Mouse (Mus musculus): Measurements from ENCODE around the gene Zfp787. TPM values are rescaled to one million over a fixed set of nuclear protein-coding genes. Genes with fewer than 3 reads are reported as not detected.

Zfp787 gene
- polyA plus RNA-seq, 1 experiment from 2014 or later, result 27.8 TPM

DNA sequence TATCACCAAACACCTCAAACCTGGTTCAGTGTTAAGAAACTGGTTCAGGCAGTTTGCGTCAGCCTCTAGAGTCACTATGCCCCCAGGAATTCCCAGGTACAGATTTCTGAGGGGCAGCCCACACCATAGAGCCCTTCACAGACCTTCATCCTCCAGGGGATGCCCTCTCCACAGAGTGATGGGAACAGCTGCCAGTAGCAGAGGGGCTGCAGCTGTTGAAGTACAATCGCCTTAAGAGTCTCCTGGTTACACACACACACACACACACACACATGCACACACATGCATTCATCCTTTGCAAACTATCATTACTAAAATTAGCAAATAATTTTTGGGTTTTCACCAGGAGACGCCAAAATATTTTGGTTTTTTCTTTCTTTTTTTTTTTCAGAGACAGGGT lies 3.8 kb upstream of the Zfp787 start:
- 94% methylated on average over 3 of the region's 3 CpGs for WGBS
- H3K4me3 ChIP-seq (replicated peaks), result no peak overlapping the region
- ATAC-seq (ENCODE audit: low FRiP score), result no peak

GRCm38 (mm10) chr7:6157479-6157878 lies 1.7 kb upstream of the Zfp787 start:
- H3K4me1 ChIP-seq, result peaks cover 25% of the 10 kb centered on the region
- 81% methylated on average over 1 of the region's 1 CpGs for WGBS
- no peaks in the 10 kb centered on the region for H3K9me3 ChIP-seq
- H3K4me3 ChIP-seq (replicated peaks), result no peak overlapping the region
- no peaks in the 10 kb centered on the region for H3K36me3 ChIP-seq (replicated peaks)
- no peak overlapping the region for H3K27ac ChIP-seq
- no peak overlapping the region for H3K9ac ChIP-seq
- no peaks in the 10 kb centered on the region for H3K27me3 ChIP-seq
- no peak for ATAC-seq (ENCODE audit: low FRiP score)
- H3K4me2 ChIP-seq, result no peak overlapping the region

More for the DNA sequence above, 3.8 kb upstream of the Zfp787 start:
- Histone ChIP-seq H3K4me2 (no peak overlapping the region), H3K27me3 (no peaks in the 10 kb centered on the region), H3K9me3 (no peaks in the 10 kb centered on the region), H3K36me3 (replicated peaks) (no peaks in the 10 kb centered on the region), H3K9ac (no peak overlapping the region), H3K27ac (no peak overlapping the region), H3K4me1 (peaks cover 10% of the 10 kb centered on the region)

DNA sequence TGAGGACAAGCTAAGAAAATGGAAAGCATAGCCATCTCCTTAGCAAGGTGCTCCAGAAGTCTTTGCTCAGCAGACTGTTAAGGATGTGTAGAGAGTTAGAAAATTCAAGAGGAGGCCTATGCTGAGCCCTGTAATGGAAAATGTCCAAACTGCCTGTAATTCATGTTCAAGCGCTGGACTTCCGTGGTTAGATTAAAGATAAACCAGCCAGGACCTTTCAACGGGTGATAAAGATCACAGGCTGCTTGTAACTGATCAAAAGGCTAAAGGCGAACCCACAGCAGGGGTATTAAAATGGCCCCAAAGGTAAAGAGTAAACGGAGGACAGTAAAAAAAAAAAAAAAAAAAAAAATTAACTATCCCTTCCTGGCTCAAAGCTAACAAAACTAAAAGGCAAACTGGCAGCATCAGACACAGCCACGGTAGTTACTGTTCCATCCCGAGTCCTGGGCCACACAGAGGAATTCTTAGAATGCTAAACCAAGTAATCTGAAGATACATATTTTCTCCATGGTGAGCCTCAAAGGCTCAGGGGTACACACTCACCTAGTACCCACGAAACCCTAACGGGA lies 1.2 kb upstream of the Zfp787 start:
- Histone ChIP-seq H3K4me2 (peak overlapping the region; percentile 89), H3K9ac (peak overlapping the region; percentile 91; the same call in 1 of the 2 replicates), H3K4me3 (replicated peaks) (peak overlapping the region; percentile 83; the same call in 1 of the 2 replicates), H3K9me3 (no peaks in the 10 kb centered on the region), H3K27me3 (no peaks in the 10 kb centered on the region), H3K4me1 (peaks cover 25% of the 10 kb centered on the region), H3K27ac (no peak overlapping the region), H3K36me3 (replicated peaks) (no peaks in the 10 kb centered on the region)
- ATAC-seq (ENCODE audit: low FRiP score), result no peak
- 79% methylated on average over 9 of the region's 9 CpGs for WGBS

- Histone ChIP-seq H3K4me3 (replicated peaks) (peak overlapping the region; percentile 83), H3K9me3 (no peaks in the 10 kb centered on the region), H3K36me3 (replicated peaks) (no peaks in the 10 kb centered on the region), H3K27me3 (no peaks in the 10 kb centered on the region), H3K4me2 (peak overlapping the region; percentile 89), H3K27ac (peak overlapping the region; percentile 90), H3K9ac (peak overlapping the region; percentile 91), H3K4me1 (peaks cover 25% of the 10 kb centered on the region)
- WGBS, result under 1% methylated on average over 80 of the region's 85 CpGs
- peak; percentile 79 for ATAC-seq (ENCODE audit: low FRiP score)
Measured at GRCm38 (mm10) chr7:6155031-6155872, 545 bp downstream of the Zfp787 start.

GRCm38 (mm10) chr7:6154164-6154563 lies 1.6 kb downstream of the Zfp787 start:
- H3K4me2 ChIP-seq, result peak overlapping the region; percentile 89
- no peak for ATAC-seq (ENCODE audit: low FRiP score)
- WGBS, result 87% methylated on average over 5 of the region's 5 CpGs
- no peaks in the 10 kb centered on the region for H3K27me3 ChIP-seq
- H3K4me1 ChIP-seq, result peaks cover 26% of the 10 kb centered on the region
- H3K4me3 ChIP-seq (replicated peaks), result peak overlapping the region; percentile 83
- no peaks in the 10 kb centered on the region for H3K36me3 ChIP-seq (replicated peaks)
- peak overlapping the region; percentile 91; the same call in 1 of the 2 replicates for H3K9ac ChIP-seq
- no peak overlapping the region for H3K27ac ChIP-seq
- H3K9me3 ChIP-seq, result no peaks in the 10 kb centered on the region

DNA sequence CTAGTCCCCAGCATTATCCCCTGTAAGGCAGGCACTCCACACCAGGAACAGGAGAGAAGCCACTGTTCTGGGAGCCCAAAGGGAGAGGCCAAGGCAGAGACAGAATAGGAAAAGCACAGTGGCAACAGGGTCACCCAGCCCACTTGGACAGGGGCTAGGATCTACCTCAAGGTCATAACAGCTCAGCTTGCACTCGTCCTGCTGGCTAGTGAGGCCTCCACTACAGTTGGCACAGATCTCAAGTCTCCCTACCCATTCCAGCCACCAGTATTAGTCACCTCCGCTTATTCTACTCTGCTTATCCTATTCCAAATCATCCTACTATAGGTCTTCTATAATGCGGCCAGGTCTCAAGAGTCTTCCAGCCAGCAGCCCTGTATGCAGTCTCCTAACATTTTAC lies 2.7 kb downstream of the Zfp787 start:
- no peak for ATAC-seq (ENCODE audit: low FRiP score)
- Histone ChIP-seq H3K4me1 (peaks cover 32% of the 10 kb centered on the region), H3K27me3 (no peaks in the 10 kb centered on the region), H3K9me3 (no peaks in the 10 kb centered on the region), H3K27ac (no peak overlapping the region), H3K36me3 (replicated peaks) (no peaks in the 10 kb centered on the region), H3K4me3 (replicated peaks) (no peak overlapping the region), H3K4me2 (no peak overlapping the region), H3K9ac (no peak overlapping the region)
- 95% methylated on average over 3 of the region's 3 CpGs for WGBS

DNA sequence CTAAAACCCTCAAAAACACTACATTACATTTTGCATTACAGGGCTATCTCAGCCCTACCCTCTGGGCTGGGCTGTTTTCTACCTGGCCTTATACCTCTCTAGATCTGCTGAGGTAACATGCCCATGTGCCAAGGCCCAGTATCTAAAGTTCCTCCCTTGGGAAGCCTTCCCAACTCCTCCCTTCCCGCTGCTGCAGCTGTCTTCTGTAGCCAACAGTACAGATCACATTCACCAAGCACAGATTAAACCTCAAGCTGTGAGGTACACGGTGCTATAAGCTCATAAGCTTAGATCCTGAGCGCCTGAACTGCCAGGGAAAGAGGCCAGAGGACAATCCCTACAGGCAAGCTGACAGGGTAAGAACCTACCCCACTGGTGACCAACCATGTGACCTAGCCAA lies 3.8 kb downstream of the Zfp787 start:
- no peak for ATAC-seq (ENCODE audit: low FRiP score)
- Histone ChIP-seq H3K27ac (no peak overlapping the region), H3K9me3 (no peaks in the 10 kb centered on the region), H3K36me3 (replicated peaks) (no peaks in the 10 kb centered on the region), H3K4me3 (replicated peaks) (no peak overlapping the region), H3K4me1 (peaks cover 32% of the 10 kb centered on the region), H3K4me2 (no peak overlapping the region), H3K9ac (no peak overlapping the region), H3K27me3 (no peaks in the 10 kb centered on the region)
- WGBS, result 87% methylated on average over 3 of the region's 3 CpGs

DNA sequence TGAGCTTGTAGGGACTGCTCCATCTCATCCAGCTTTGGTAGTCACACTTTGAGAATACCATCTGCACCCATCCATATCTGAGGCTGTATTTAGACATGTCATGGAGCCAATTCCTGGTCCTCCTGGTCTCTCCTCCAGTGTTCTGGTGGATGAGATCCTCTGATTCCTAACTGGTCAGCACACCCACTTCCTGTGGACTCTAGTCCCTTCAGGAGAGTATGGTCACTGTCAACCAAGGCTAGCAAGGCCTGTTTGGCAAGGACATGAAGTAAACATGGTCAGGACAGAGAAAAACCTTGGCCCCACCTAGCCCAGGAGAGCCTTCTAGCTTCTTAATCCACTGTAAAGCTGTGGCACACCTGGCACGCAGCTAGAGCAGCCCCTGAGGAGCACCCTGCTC lies 4.5 kb downstream of the Zfp787 start:
- no peak for ATAC-seq (ENCODE audit: low FRiP score)
- H3K36me3 ChIP-seq (replicated peaks), result no peaks in the 10 kb centered on the region
- H3K27ac ChIP-seq, result no peak overlapping the region
- no peaks in the 10 kb centered on the region for H3K27me3 ChIP-seq
- no peaks in the 10 kb centered on the region for H3K9me3 ChIP-seq
- no peak overlapping the region for H3K9ac ChIP-seq
- H3K4me3 ChIP-seq (replicated peaks), result no peak overlapping the region
- H3K4me1 ChIP-seq, result peaks cover 27% of the 10 kb centered on the region
- 75% methylated on average over 1 of the region's 1 CpGs for WGBS
- H3K4me2 ChIP-seq, result no peak overlapping the region

GRCm38 (mm10) chr7:6147688-6148087 lies 8.1 kb downstream of the Zfp787 start:
- H3K9me3 ChIP-seq, result no peaks in the 10 kb centered on the region
- H3K27me3 ChIP-seq, result no peaks in the 10 kb centered on the region
- H3K4me1 ChIP-seq, result peaks cover 15% of the 10 kb centered on the region; the same call in 1 of the 2 replicates
- no peak overlapping the region for H3K4me3 ChIP-seq (replicated peaks)
- H3K27ac ChIP-seq, result no peak overlapping the region
- no peak for ATAC-seq (ENCODE audit: low FRiP score)
- no peaks in the 10 kb centered on the region for H3K36me3 ChIP-seq (replicated peaks)
- 86% methylated on average over 5 of the region's 5 CpGs for WGBS
- no peak overlapping the region for H3K4me2 ChIP-seq
- no peak overlapping the region for H3K9ac ChIP-seq

DNA sequence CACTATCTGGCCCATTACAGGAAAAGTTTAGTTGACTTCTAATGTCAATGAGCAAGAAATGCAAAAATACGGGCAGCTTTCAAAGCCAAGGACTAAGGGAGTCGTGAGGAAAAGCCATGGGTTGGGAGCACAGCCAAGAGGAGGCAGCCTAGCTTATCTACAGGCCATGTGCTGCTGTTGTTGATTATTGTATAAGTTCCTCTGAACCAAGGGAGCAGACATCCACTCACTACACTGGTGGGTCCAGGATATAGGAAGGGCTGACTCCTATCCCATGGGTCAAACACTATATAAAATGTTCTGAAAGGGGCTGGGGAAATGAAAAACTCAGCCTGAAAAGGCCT lies 8.8 kb downstream of the Zfp787 start:
- Histone ChIP-seq H3K9me3 (no peaks in the 10 kb centered on the region), H3K4me1 (peaks cover 15% of the 10 kb centered on the region; the same call in 1 of the 2 replicates), H3K4me3 (replicated peaks) (no peak overlapping the region), H3K9ac (no peak overlapping the region), H3K36me3 (replicated peaks) (peaks cover 3% of the 10 kb centered on the region), H3K27me3 (no peaks in the 10 kb centered on the region), H3K4me2 (no peak overlapping the region), H3K27ac (no peak overlapping the region)
- no peak for ATAC-seq (ENCODE audit: low FRiP score)
- 81% methylated on average over 2 of the region's 2 CpGs for WGBS

DNA sequence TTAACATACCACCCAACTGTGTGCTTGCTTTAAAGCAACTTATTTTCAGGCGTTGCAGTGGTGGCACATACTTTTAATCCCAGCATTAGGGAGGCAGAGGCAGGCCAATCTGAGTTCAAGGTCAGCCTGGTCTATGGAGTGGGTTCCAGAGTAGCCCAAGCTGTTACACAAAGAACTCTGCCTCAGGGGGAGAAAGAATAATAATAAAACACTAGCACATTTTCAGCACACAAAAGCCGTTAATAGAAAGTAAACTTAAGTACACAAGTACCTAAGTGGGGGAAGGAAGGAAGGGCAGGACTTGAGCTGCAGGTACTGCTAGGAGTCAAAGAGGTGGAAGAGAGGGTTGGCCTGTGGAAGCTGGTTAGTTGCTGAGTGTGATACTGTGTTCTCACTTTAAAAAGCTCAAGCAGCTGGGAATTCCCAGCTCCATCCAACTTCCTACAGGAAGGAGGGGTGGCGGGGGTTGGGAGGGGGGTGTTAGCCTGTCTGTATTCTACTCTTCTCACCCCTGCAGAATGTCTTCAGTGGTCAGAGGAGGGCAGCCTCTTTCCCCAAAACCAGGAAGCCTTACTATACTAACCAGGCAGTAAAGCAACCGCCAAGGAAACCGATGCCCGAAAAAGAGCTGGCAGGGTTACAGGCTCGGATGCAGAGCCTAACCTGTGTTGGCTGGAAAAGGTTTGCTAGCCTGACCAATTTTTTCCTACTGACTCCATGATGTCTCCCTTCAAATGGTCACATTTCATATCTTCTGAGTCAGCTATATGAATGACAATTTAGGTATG lies 9.4 kb downstream of the Zfp787 start:
- Histone ChIP-seq H3K27ac (no peak overlapping the region), H3K4me3 (replicated peaks) (no peak overlapping the region), H3K4me1 (peaks cover 15% of the 10 kb centered on the region; the same call in 1 of the 2 replicates), H3K9me3 (no peaks in the 10 kb centered on the region), H3K36me3 (replicated peaks) (peaks cover 7% of the 10 kb centered on the region), H3K9ac (no peak overlapping the region), H3K4me2 (no peak overlapping the region), H3K27me3 (no peaks in the 10 kb centered on the region)
- ATAC-seq (ENCODE audit: low FRiP score), result no peak
- 89% methylated on average over 7 of the region's 7 CpGs for WGBS

DNA sequence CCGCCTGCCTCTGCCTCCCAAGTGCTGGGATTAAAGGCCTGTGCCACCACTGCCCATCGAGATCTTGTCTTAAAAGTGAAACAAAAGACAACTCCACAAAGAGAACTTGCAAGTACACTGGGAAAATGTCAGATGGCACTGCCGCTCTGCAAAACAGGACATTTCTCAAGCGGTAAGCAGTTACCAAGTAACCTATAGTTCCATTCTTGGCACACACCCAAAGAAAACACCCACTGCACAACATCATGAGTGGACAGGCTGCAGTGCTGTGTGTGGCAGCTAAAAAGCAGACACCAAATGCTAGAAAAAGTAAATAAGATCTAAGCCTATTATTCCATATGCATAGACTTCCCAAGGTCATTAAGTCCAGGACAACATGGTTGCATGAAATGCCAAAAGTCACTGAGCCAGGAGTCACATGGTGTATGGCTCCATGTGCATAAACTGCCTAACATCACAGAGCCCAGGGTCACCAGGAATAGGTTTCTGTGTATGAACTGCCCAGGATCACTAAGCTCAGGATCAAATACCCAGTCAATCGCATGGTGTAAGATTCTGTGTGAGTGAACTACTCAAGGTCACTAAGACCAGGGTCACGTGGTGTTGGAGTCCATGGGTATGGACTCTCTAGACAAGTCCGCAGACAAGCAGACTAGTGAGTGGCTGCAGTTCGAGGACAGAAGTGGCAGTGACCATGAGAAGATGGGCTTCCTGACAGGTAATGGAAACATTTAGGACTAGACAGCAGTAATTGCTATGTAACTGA lies 10.2 kb downstream of the Zfp787 start:
- H3K27me3 ChIP-seq, result no peaks in the 10 kb centered on the region
- WGBS, result 91% methylated on average over 8 of the region's 8 CpGs
- no peak overlapping the region for H3K27ac ChIP-seq
- H3K4me1 ChIP-seq, result peaks cover 15% of the 10 kb centered on the region; the same call in 1 of the 2 replicates
- H3K4me2 ChIP-seq, result no peak overlapping the region
- H3K9ac ChIP-seq, result no peak overlapping the region
- no peaks in the 10 kb centered on the region for H3K9me3 ChIP-seq
- no peak overlapping the region for H3K4me3 ChIP-seq (replicated peaks)
- peaks cover 10% of the 10 kb centered on the region for H3K36me3 ChIP-seq (replicated peaks)
- no peak for ATAC-seq (ENCODE audit: low FRiP score)

All from forebrain, embryonic 12.5 days (tissue).